Mouse (Mus musculus) thymus, postnatal 4 days (tissue): ENCODE results near the gene Tmem158.
A peak's percentile ranks its signal among the peaks of the same experiment; 100 is the strongest.

Experiments
- DNase-seq: peaks from one replicate; pipeline ENCODE4 v3.0.0; 2021

Tmem158 gene

DNA sequence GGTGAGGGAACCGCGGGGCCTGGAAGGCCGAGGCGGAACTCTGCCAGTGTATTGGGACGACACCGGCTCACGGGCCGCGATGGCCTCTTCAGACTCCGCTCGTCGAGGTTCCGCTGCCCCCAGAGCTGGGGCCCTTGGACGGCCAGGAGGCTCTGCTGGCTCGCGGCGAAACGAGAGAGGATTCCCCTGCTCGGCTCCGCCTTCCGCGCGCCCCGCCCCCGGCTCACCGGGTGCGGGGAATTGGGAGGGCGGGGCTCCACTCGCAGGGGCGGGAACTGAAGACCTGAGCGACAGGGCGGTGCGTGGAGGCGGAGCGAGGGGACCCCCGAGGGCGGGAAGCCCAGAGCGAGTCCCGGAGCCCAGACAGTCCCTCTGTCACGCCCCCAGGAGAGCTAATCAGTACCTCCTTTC is at the start of gene Tmem158:
Gene Tmem158, minus strand, starts transcription at position 154 of the 411 bp plus-strand sequence.
- peak; percentile 93 for DNase-seq

DNA sequence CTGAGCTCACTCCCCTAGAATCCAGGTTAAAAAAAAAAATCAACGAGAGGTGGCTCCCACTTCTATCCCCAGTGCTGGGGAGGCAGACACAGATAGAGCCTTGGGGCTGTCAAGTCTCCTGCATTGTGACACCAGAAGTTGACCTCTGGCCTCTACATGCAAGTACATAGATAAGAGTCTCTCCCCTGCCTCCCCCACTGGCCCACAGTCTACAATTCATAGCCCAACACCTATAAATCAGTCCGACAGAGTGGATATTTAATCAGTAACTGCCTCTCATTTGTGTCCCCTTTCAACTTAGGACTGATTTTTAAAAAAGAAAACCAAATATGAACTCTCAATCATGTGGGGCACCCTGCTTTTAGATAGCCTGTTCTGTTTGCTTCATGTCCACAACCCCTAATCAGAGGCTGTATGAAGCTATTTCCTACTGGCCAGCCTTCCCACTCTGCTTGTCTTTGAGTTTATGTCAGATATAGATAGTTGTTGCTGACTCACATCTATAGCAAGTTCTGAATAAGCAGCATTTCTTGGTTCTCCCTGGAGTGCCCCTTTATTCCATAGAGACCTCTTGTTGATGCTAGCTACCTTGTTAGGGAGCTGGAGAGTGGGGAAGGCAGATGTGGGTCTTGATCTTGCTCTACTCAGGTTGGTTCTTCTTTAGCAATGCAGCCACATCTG is 49.3 kb upstream of the Tmem158 start:
- no peak for DNase-seq

GRCm38 (mm10) chr9:123309073-123309472 is 48.5 kb upstream of the Tmem158 start:
- DNase-seq: no peak

- DNase-seq: no peak
Measured at GRCm38 (mm10) chr9:123304917-123305316, 44.4 kb upstream of the Tmem158 start.

GRCm38 (mm10) chr9:123303952-123304351 is 43.4 kb upstream of the Tmem158 start:
- DNase-seq: no peak

- no peak for DNase-seq
Measured at GRCm38 (mm10) chr9:123302759-123303313, 42.3 kb upstream of the Tmem158 start.

- no peak for DNase-seq
Measured at GRCm38 (mm10) chr9:123297862-123298261, 37.3 kb upstream of the Tmem158 start.

DNA sequence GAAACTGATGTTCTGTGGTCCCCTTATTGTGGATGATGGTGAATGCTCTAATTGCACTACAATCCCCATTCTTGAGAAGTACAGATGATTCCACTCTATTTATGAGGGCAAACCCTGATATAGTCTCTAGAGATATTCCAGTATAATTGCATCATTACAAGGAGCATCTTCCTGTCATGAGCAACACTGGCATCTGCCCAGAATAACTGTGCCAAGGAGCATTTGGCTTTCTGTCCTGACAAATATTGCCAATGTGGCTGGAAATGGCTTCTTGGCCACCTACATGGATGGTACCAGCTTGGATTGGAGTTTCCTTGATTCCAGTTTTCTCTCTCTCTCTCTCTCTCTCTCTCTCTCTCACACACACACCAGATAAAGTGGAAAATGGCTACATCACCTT is 35.7 kb upstream of the Tmem158 start:
- no peak for DNase-seq

GRCm38 (mm10) chr9:123294581-123294980 is 34.0 kb upstream of the Tmem158 start:
- DNase-seq: no peak

DNA sequence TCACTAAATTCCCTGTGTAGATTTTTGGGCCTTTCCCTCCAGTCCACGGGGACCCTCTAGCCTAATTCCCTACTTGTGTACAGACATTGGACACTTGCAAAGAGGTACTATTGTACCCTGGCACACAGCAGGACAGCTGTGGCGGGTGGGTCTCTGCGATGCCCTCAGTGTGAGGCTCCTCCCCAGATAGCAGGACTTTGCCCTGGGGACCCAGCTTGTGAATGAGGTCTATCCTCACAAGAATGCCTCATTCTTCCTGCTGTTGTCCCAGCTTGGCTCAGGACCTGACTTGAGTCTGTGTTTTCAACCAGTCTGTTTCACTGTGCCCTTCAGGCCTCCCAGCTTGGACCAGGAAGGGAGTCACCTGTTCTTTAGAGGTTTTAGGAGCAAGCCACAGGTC is 27.8 kb upstream of the Tmem158 start:
- DNase-seq: no peak

GRCm38 (mm10) chr9:123285623-123286022 is 25.1 kb upstream of the Tmem158 start:
- no peak for DNase-seq

DNA sequence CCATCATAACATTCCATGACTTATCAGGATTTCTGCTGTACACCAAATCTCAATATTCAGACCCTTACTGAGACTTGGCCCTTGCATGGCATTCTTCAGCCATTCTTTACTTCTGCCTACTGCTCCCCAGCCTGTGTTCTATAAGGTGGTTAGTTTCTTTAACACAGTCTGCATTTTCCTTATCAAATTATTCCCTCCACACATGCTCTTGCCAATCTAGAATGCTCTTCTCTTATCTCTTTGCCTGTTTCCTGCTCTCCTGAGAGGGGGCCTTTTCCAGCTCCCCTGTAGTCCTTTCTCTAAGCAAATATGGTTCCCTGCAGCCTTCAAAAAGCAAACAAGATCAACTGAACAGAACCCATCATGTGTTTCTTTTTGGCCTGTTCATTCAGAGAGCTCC is 20.2 kb upstream of the Tmem158 start:
- no peak for DNase-seq

- DNase-seq: no peak
Measured at GRCm38 (mm10) chr9:123278003-123278402, 17.4 kb upstream of the Tmem158 start.

- no peak for DNase-seq
Measured at GRCm38 (mm10) chr9:123275373-123275772, 14.8 kb upstream of the Tmem158 start.

DNA sequence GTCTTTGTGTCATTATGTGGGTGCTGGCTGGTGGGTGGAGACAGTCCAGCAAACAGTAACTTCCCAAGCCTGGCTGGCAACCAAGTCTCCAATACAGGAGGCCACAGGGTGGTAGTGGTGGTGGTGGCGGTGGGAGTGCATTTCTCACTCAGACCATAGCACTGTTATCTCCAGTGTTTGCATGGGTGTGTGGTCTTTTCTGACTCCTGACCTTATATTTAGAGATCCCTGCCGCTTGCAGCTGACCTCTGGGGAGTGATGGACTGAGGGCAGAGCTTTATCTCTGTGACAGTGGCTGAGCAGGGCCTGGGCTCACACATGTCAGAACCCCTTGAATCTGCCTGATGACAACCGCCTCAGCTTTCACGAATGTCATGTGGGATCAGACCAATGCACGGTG is 14.1 kb upstream of the Tmem158 start:
- no peak for DNase-seq

- no peak for DNase-seq
Measured at GRCm38 (mm10) chr9:123273876-123274275, 13.3 kb upstream of the Tmem158 start.

- DNase-seq: no peak
Measured at GRCm38 (mm10) chr9:123271552-123271951, 11.0 kb upstream of the Tmem158 start.

DNA sequence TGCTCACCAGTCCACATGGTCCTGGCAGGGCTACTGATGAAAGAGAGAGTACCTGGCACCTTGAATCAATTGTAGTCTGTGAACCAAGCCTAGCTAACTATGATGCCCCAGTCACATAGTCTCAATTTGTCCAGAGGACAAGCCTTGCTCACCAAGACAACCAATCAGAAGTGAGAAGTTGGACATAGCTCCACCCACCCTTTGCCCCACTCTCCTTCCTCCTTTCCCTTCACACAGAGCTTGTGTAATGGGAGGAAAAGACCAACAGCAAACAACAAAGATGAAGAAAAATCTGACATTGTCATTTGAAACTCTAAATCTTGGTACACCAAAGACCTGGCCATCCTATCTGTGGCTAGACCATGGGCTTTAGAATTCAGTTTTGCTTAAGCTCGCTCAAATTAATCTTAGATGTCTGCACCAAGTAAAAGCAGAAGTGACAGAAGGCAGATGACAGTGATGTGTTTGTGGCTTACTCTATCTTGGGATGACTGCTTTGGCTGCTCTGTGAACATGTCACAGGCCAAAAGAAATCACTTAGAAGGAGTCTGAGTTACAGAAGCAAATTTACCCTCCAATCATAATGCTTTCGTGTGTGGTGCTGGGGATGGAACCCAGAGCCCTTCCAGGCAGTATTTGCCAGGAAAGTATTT is 9.5 kb upstream of the Tmem158 start:
- DNase-seq: no peak

GRCm38 (mm10) chr9:123259896-123260610 is 511 bp downstream of the Tmem158 start:
- peak; percentile 78 for DNase-seq

DNA sequence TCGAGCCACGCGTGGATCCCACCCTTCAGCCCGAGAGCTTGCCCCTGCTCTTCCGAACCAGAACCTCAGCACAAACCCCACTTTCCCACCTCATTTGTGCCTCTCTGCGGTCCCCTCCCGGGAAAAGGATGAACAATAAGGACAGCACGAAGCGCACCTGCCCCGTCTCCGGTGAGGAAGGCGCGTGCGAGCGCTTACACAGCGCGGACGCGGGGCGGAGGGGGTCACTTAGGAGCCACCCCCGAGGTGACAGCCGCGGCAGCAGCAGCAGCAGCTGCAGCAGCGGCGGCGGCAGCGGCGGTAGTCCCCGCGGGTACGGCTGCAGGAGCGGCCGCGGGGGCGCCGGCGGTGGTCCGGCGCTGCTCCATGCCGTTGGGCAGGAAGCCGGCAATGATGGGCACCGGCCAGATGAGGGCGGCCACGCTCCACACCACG is 1.1 kb downstream of the Tmem158 start:
- peak; percentile 70 for DNase-seq

DNA sequence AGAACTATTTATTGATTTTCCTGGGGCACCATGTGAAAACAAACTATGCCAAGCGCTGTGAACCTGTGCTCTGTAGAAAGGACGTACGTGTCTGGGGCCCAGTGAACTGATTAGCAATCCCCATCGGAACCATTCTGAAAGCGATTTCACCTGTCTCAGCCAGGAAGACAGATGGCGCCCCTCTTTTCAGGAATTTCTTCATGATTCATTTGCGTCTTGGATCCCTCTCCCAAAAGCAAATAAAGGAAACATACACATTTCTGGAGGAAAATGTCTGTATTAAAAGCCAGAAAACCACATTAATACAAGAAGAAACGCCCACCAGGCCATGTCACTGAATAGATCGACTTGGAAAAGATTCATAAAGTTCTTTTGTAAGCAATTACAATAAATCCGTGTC is 1.8 kb downstream of the Tmem158 start:
- no peak for DNase-seq

DNA sequence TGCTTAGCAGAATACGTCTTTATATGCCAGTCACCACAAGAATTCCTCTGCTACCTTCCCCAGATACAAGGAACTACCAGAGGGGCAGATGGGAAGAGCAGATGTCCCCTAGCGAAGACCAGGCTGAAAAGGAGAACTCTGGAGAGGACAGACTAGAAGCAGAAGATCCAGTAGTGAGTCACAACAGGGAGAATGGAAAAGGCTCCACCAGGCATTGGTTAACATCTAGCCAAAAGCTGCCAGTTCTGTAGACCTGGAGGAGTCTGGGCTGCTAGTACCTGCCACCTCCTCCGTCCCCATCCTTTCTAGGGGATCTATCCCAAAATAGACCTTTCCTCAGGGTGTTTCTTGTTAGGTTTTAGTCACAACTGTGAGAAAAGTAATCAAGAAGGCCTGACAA is 4.8 kb downstream of the Tmem158 start:
- DNase-seq: no peak

DNA sequence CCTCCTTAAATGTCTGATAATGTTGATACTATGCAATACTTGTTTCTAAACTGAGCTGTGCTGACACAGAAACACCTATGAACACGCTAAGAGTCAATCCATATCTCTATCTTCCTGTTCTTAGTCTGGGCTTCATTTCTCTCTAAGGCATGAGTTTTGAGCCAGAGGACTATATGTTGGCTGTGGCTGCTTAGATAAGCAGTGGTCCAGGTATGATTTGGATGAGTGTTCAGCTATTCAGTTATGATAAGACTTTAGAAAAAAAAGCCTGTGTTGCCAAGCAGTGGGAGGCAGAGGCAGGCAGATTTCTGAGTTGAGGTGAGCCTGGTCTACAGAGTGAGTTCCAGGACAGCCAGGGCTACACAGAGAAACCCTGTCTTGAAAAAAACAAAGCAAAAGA is 12.6 kb downstream of the Tmem158 start:
- DNase-seq: no peak

GRCm38 (mm10) chr9:123245146-123245545 is 15.4 kb downstream of the Tmem158 start:
- no peak for DNase-seq
